8 mouse cellular contexts compared by ENCODE assay signal in genomic region chr16:50431011-50431981, GRCm38 (mm10). TPM values are rescaled to one million over a fixed set of nuclear protein-coding genes. Genes with fewer than 3 reads are reported as not detected.
A peak's percentile ranks its signal among the peaks of the same experiment; 100 is the strongest.
DNase-seq lines count a peak whose midpoint lies in the region; ATAC-seq and TF ChIP-seq lines count a peak whose summit lies in the region.

No protein-coding gene starts in this region.

- under 1% methylated on average over 62 of the region's 72 CpGs for WGBS in forebrain, embryonic 11.5 days
- under 1% methylated on average over 72 of the region's 72 CpGs for WGBS in heart, postnatal 0 days
- WGBS in lung, embryonic 15.5 days, result under 1% methylated on average over 70 of the region's 72 CpGs
- under 1% methylated on average over 70 of the region's 72 CpGs for WGBS in olfactory bulb, adult 2 months
- under 1% methylated on average over 70 of the region's 72 CpGs for WGBS in thymus, adult 2 months

- no peaks in the 10 kb centered on the region for H3K9me3 ChIP-seq in ES-Bruce4 (replicated peaks; ENCODE audit: control insufficient read depth, insufficient read depth, low read length, poor library complexity, severe bottlenecking)
- H3K9me3 ChIP-seq in forebrain, embryonic 11.5 days (ENCODE audit: control insufficient read depth, low read length), result no peaks in the 10 kb centered on the region
- H3K9me3 ChIP-seq in heart, postnatal 0 days (replicated peaks; ENCODE audit: control insufficient read depth, low read length), result no peaks in the 10 kb centered on the region
- no peaks in the 10 kb centered on the region for H3K9me3 ChIP-seq in lung, embryonic 15.5 days

- H3K27me3 ChIP-seq in ES-Bruce4 (ENCODE audit: control insufficient read depth, insufficient read depth, low read length, poor library complexity, severe bottlenecking), result no peaks in the 10 kb centered on the region
- H3K27me3 ChIP-seq in forebrain, embryonic 11.5 days (ENCODE audit: control insufficient read depth, insufficient read depth, low read length), result no peaks in the 10 kb centered on the region
- H3K27me3 ChIP-seq in heart, postnatal 0 days (ENCODE audit: control insufficient read depth, insufficient read depth, low read length), result no peaks in the 10 kb centered on the region
- no peaks in the 10 kb centered on the region for H3K27me3 ChIP-seq in lung, embryonic 15.5 days
- no peaks in the 10 kb centered on the region for H3K27me3 ChIP-seq in thymus, adult 2 months (ENCODE audit: control insufficient read depth, insufficient read depth, low read length)

- H3K36me3 ChIP-seq in ES-Bruce4 (ENCODE audit: control insufficient read depth, insufficient read depth, low read length, poor library complexity, severe bottlenecking), result peaks cover 2% of the 10 kb centered on the region
- no peaks in the 10 kb centered on the region for H3K36me3 ChIP-seq in forebrain, embryonic 11.5 days (ENCODE audit: control insufficient read depth, insufficient read depth, low read length)
- no peaks in the 10 kb centered on the region for H3K36me3 ChIP-seq in heart, postnatal 0 days (replicated peaks; ENCODE audit: control insufficient read depth, insufficient read depth, low read length)
- no peaks in the 10 kb centered on the region for H3K36me3 ChIP-seq in lung, embryonic 15.5 days
- H3K36me3 ChIP-seq in thymus, adult 2 months (ENCODE audit: control insufficient read depth, insufficient read depth, low read length), result no peaks in the 10 kb centered on the region

- H3K4me2 ChIP-seq in forebrain, embryonic 11.5 days (ENCODE audit: low read depth, low read length, severe bottlenecking), result peak overlapping the region; percentile 91
- H3K4me2 ChIP-seq in heart, postnatal 0 days (ENCODE audit: low read depth, low read length), result peak overlapping the region; percentile 100
- H3K4me2 ChIP-seq in lung, embryonic 15.5 days, result peak overlapping the region; percentile 97

- TF ChIP-seq EP300 in ES-Bruce4 (IDR thresholded peaks at IDR 0.05; ENCODE audit: insufficient read depth, low read depth, low read length), result no peak
- TF ChIP-seq EP300 in heart, postnatal 0 days (IDR thresholded peaks at IDR 0.05; ENCODE audit: low read depth), result no peak

- peak; percentile 63 for ATAC-seq in forebrain, embryonic 11.5 days (replicated peaks; ENCODE audit: low FRiP score)
- peak; percentile 71 for ATAC-seq in heart, postnatal 0 days (ENCODE audit: insufficient read depth, low read depth)
- ATAC-seq in lung, embryonic 15.5 days (ENCODE audit: borderline replicate concordance, extremely low read depth, low FRiP score, low TSS enrichment), result peak; percentile 73

- peak overlapping the region; percentile 78 for H3K4me3 ChIP-seq in ES-Bruce4 (ENCODE audit: low read depth, low read length)
- peak overlapping the region; percentile 87 for H3K4me3 ChIP-seq in forebrain, embryonic 11.5 days (ENCODE audit: low read depth, low read length)
- H3K4me3 ChIP-seq in heart, postnatal 0 days (ENCODE audit: low read depth, low read length), result peak overlapping the region; percentile 99
- peak overlapping the region; percentile 72 for H3K4me3 ChIP-seq in lung, embryonic 15.5 days
- H3K4me3 ChIP-seq in olfactory bulb, adult 2 months (ENCODE audit: insufficient read depth, low read depth, low read length), result peak overlapping the region; percentile 77
- peak overlapping the region; percentile 93 for H3K4me3 ChIP-seq in thymus, adult 2 months (ENCODE audit: control insufficient read depth, insufficient read depth, low read length)

- no peak for TF ChIP-seq CTCF in ES-Bruce4 (IDR thresholded peaks at IDR 0.05; ENCODE audit: low read depth, low read length)
- TF ChIP-seq CTCF in brain, embryonic 14.5 days (IDR thresholded peaks at IDR 0.05; ENCODE audit: borderline replicate concordance, extremely low read depth, insufficient read depth, insufficient read length), result no peak
- TF ChIP-seq CTCF in heart, postnatal 0 days (IDR thresholded peaks at IDR 0.05; ENCODE audit: low read depth), result no peak
- TF ChIP-seq CTCF in olfactory bulb, adult 2 months (IDR thresholded peaks at IDR 0.05; ENCODE audit: insufficient read depth, low read depth, low read length), result no peak
- TF ChIP-seq CTCF in thymus, adult 2 months (IDR thresholded peaks at IDR 0.05; ENCODE audit: borderline replicate concordance, control insufficient read depth, extremely low read depth, insufficient read depth, low read length, poor library complexity), result no peak

- DNase-seq in brain, embryonic 14.5 days (ENCODE audit: low read depth), result peak; percentile 76
- peak; percentile 82 for DNase-seq in forebrain, embryonic 11.5 days (ENCODE audit: low spot score)
- peak; percentile 43 for DNase-seq in heart, postnatal 0 days (ENCODE audit: low spot score)
- DNase-seq in kidney, postnatal 36 days, result peak; percentile 36 to 69
- DNase-seq in thymus, adult 2 months, result peak; percentile 56

- no peak for TF ChIP-seq POLR2A in ES-Bruce4 (IDR thresholded peaks at IDR 0.05; ENCODE audit: insufficient read depth, low read length)
- no peak for TF ChIP-seq POLR2A in brain, embryonic 14.5 days (IDR thresholded peaks at IDR 0.05; ENCODE audit: borderline replicate concordance, extremely low read depth, insufficient read depth, insufficient read length, poor library complexity, severe bottlenecking)
- TF ChIP-seq POLR2A in olfactory bulb, adult 2 months (IDR thresholded peaks at IDR 0.05; ENCODE audit: insufficient read depth, low read depth, low read length), result no peak
- TF ChIP-seq POLR2A in thymus, adult 2 months (IDR thresholded peaks at IDR 0.05; ENCODE audit: control insufficient read depth, extremely low read depth, insufficient read depth, low read length, poor library complexity), result no peak

- H3K27ac ChIP-seq in ES-Bruce4 (ENCODE audit: insufficient read depth, low read length), result no peak overlapping the region
- peak overlapping the region; percentile 98 for H3K27ac ChIP-seq in forebrain, embryonic 11.5 days (ENCODE audit: low read depth, low read length)
- peak overlapping the region; percentile 98 for H3K27ac ChIP-seq in heart, postnatal 0 days (ENCODE audit: low read depth)
- H3K27ac ChIP-seq in lung, embryonic 15.5 days, result peak overlapping the region; percentile 99
- peak overlapping the region; percentile 59; the same call in 1 of the 2 replicates for H3K27ac ChIP-seq in olfactory bulb, adult 2 months (ENCODE audit: insufficient read depth, low read depth, low read length)
- H3K27ac ChIP-seq in thymus, adult 2 months (ENCODE audit: control insufficient read depth, insufficient read depth, low read length), result peak overlapping the region; percentile 52; the same call in 1 of the 2 replicates

- peak overlapping the region; percentile 99 for H3K9ac ChIP-seq in ES-Bruce4 (ENCODE audit: low read depth, poor library complexity, severe bottlenecking)
- peak overlapping the region; percentile 91 for H3K9ac ChIP-seq in forebrain, embryonic 11.5 days (ENCODE audit: low read length)
- peak overlapping the region; percentile 85 for H3K9ac ChIP-seq in heart, postnatal 0 days (replicated peaks; ENCODE audit: low read depth, low read length)
- peak overlapping the region; percentile 86 for H3K9ac ChIP-seq in lung, embryonic 15.5 days

- H3K4me1 ChIP-seq in ES-Bruce4 (ENCODE audit: control insufficient read depth, insufficient read depth, low read length), result no peaks in the 10 kb centered on the region
- no peaks in the 10 kb centered on the region; the same call in 1 of the 2 replicates for H3K4me1 ChIP-seq in forebrain, embryonic 11.5 days (replicated peaks; ENCODE audit: control insufficient read depth, insufficient read depth, low read length)
- H3K4me1 ChIP-seq in heart, postnatal 0 days (ENCODE audit: control insufficient read depth, insufficient read depth), result no peaks in the 10 kb centered on the region
- H3K4me1 ChIP-seq in lung, embryonic 15.5 days, result peaks cover 12% of the 10 kb centered on the region
- peaks cover 6% of the 10 kb centered on the region for H3K4me1 ChIP-seq in olfactory bulb, adult 2 months (ENCODE audit: control insufficient read depth, insufficient read depth, low read length)
- H3K4me1 ChIP-seq in thymus, adult 2 months (replicated peaks; ENCODE audit: control insufficient read depth, insufficient read depth, low read length), result peaks cover 9% of the 10 kb centered on the region

RNA-seq across cellular contexts. Expression of gene Bbx, which starts 0.9 kb away (rescaled TPM):
- 107 and 116 TPM in 2 replicates for polyA plus RNA-seq in ES-Bruce4 (2011; ENCODE audit: insufficient read depth, insufficient read length, low read depth, missing spikeins)
- 8.9 and 9.4 TPM in 2 replicates for polyA plus RNA-seq in brain, embryonic 14.5 days (2012; rRNA removed)
- 30.1 and 38.0 TPM in 2 replicates for polyA plus RNA-seq in forebrain, embryonic 11.5 days (2014; fragmentation: Nextera tagmentation; extraction: Ambion mirVana)
- total RNA-seq in heart, postnatal 0 days (2014; rRNA removed; ENCODE audit: low replicate concordance), result 15.7 and 17.4 TPM in 2 replicates
- 20.0 and 20.3 TPM in 2 replicates for polyA plus RNA-seq in heart, postnatal 0 days (2015; fragmentation: Nextera tagmentation; extraction: Ambion mirVana)
- 43.2 and 48.3 TPM in 2 replicates for polyA plus RNA-seq in lung, embryonic 15.5 days (2015; fragmentation: Nextera tagmentation; extraction: Ambion mirVana)
- polyA plus RNA-seq in olfactory bulb, adult 2 months (2012; ENCODE audit: insufficient read depth, insufficient read length, low replicate concordance, missing spikeins), result not detected in 2 replicates
- polyA plus RNA-seq in thymus, adult 2 months (2012; rRNA removed), result 7.2 and 8.2 TPM in 2 replicates
